Mouse (Mus musculus) olfactory bulb, adult 2 months (tissue): ENCODE data around the gene Cxadr.

ENCODE experiments used
- CTCF ChIP-seq: fragments of 200-500 bp; IDR thresholded peaks from 2 replicates; pipeline ENCODE4 v1.5.1; 2012; ENCODE audit warnings: low read depth, mild to moderate bottlenecking, low read length, moderate library complexity; ENCODE audit not compliant: insufficient read depth
- POLR2A ChIP-seq: fragments of 200-500 bp; IDR thresholded peaks from 2 replicates; pipeline ENCODE4 v1.6.1; 2012; ENCODE audit warnings: mild to moderate bottlenecking, low read depth, low read length, moderate library complexity; ENCODE audit not compliant: insufficient read depth

- no peak for TF ChIP-seq CTCF
- no peak for TF ChIP-seq POLR2A
Measured at GRCm38 (mm10) chr16:78305606-78306100, 4.4 kb downstream of the Cxadr start.
